19 mouse cellular contexts compared by ENCODE assay signal in the genomic region with DNA sequence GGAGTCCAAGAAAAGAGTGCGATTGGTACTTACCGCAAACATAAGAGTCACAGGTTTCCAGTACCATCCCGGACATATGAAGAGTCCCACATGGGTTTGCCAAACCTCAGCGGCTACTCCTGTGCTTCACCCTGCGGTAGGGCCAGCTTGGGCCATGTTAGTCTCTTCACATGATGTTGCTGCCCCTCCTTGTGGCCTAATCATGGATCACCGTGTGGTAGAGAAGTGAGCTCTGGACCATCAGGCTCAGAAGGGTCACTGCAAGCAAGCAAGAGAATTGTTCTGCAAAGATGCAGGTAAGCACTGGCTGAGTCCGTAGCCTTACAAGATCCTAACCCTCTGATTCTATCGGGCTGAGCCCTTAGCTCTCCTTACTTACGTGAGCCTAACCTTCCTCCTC. TPM values are rescaled to one million over a fixed set of nuclear protein-coding genes. Genes with fewer than 3 reads are reported as not detected.
DNase-seq lines count a peak whose midpoint lies in the region; ATAC-seq and TF ChIP-seq lines count a peak whose summit lies in the region.
"Had no signal": no experiment of that assay in that cellular context is flagged by ENCODE, and none has a peak within 500 bp of the region (broad histone marks: within the 10 kb centered on the region; RNA-seq: fewer than 3 reads in every experiment).

No protein-coding gene starts in this region.

- ATAC-seq in cerebellum, adult (ENCODE audit: insufficient number of reproducible peaks, low FRiP score, low TSS enrichment) = peak; percentile 23; the same call in 1 of the 2 replicates
- no peak for ATAC-seq in liver, embryonic 12.5 days
- ATAC-seq: forebrain, embryonic 15.5 days; midbrain, embryonic 15.5 days had no signal

- TF ChIP-seq EP300 in heart, adult 2 months (IDR thresholded peaks at IDR 0.05; ENCODE audit: insufficient read depth, low read depth, low read length) = no peak

- WGBS in heart, adult 2 months = 71% methylated on average over 9 of the region's 9 CpGs
- 68% methylated on average over 9 of the region's 9 CpGs for WGBS in heart, embryonic 10.5 days
- WGBS in liver, adult 2 months = 79% methylated on average over 9 of the region's 9 CpGs
- WGBS in liver, embryonic 12.5 days (ENCODE audit: insufficient replicate concordance) = 65% methylated on average over 9 of the region's 9 CpGs

- H3K4me1 ChIP-seq in heart, adult 2 months (ENCODE audit: control insufficient read depth, insufficient read depth, low read length) = no peaks in the 10 kb centered on the region
- H3K4me1 ChIP-seq in heart, embryonic 10.5 days = peaks cover 13% of the 10 kb centered on the region; the same call in 1 of the 2 replicates
- H3K4me1 ChIP-seq in liver, adult 2 months (ENCODE audit: control insufficient read depth, insufficient read depth, low read length) = no peaks in the 10 kb centered on the region
- no peaks in the 10 kb centered on the region for H3K4me1 ChIP-seq in liver, embryonic 12.5 days
- H3K4me1 ChIP-seq: forebrain, embryonic 15.5 days; hindbrain, embryonic 15.5 days; midbrain, embryonic 15.5 days had no signal

- H3K4me3 ChIP-seq in heart, adult 2 months = no peak overlapping the region
- no peak overlapping the region for H3K4me3 ChIP-seq in heart, embryonic 10.5 days
- H3K4me3 ChIP-seq in liver, adult 2 months (ENCODE audit: insufficient read depth, low read depth, low read length) = no peak overlapping the region
- H3K4me3 ChIP-seq in liver, embryonic 12.5 days = no peak overlapping the region
- H3K4me3 ChIP-seq: erythroblast, embryonic 14.5 days; forebrain, embryonic 15.5 days; hindbrain, embryonic 15.5 days; midbrain, embryonic 15.5 days had no signal

- no peak overlapping the region for H3K27ac ChIP-seq in heart, adult 2 months
- H3K27ac ChIP-seq in heart, embryonic 10.5 days = no peak overlapping the region
- H3K27ac ChIP-seq in liver, adult 2 months (replicated peaks; ENCODE audit: insufficient read depth, low read depth, low read length) = no peak overlapping the region
- no peak overlapping the region for H3K27ac ChIP-seq in liver, embryonic 12.5 days
- H3K27ac ChIP-seq: forebrain, embryonic 15.5 days; hindbrain, embryonic 15.5 days; midbrain, embryonic 15.5 days had no signal

- no peaks in the 10 kb centered on the region for H3K27me3 ChIP-seq in heart, adult 2 months (ENCODE audit: control insufficient read depth, insufficient read depth, low read length)
- no peaks in the 10 kb centered on the region for H3K27me3 ChIP-seq in heart, embryonic 10.5 days (ENCODE audit: insufficient read depth, poor library complexity, severe bottlenecking)
- no peaks in the 10 kb centered on the region for H3K27me3 ChIP-seq in liver, adult 2 months (ENCODE audit: control insufficient read depth, insufficient read depth, low read length)
- H3K27me3 ChIP-seq in liver, embryonic 12.5 days (replicated peaks) = no peaks in the 10 kb centered on the region
- H3K27me3 ChIP-seq: forebrain, embryonic 15.5 days; hindbrain, embryonic 15.5 days; midbrain, embryonic 15.5 days had no signal

- no peak overlapping the region for H3K9ac ChIP-seq in heart, adult 2 months (ENCODE audit: low read depth, low read length)
- H3K9ac ChIP-seq in liver, adult 2 months (ENCODE audit: low read depth, low read length) = no peak overlapping the region
- no peak overlapping the region for H3K9ac ChIP-seq in liver, embryonic 12.5 days
- H3K9ac ChIP-seq: forebrain, embryonic 15.5 days; hindbrain, embryonic 15.5 days; midbrain, embryonic 15.5 days had no signal

- no peak overlapping the region for H3K4me2 ChIP-seq in liver, embryonic 12.5 days
- H3K4me2 ChIP-seq: forebrain, embryonic 15.5 days; hindbrain, embryonic 15.5 days; midbrain, embryonic 15.5 days had no signal

- no peak for DNase-seq in cerebellum, postnatal 25 days
- DNase-seq in heart, adult 2 months = no peak
- DNase-seq in heart, embryonic 10.5 days (ENCODE audit: low spot score) = no peak
- no peak for DNase-seq in liver, adult 2 months (ENCODE audit: extremely low read depth, low read depth, low spot score)
- peak; percentile 35 for DNase-seq in brain, adult 2 months (ENCODE audit: low read depth, low spot score)
- no peak for DNase-seq in urinary bladder, postnatal 36 days (ENCODE audit: low spot score in 2 of 2)
- DNase-seq: adrenal gland, adult 2 months; cerebellum, adult 8-10 months; kidney, adult 2 months; lung, adult 2 months; spleen, adult 18-20 months; thymus, postnatal 14 days had no signal

- no peaks in the 10 kb centered on the region for H3K9me3 ChIP-seq in heart, embryonic 10.5 days
- H3K9me3 ChIP-seq in liver, embryonic 12.5 days (replicated peaks) = no peaks in the 10 kb centered on the region
- H3K9me3 ChIP-seq: forebrain, embryonic 15.5 days; hindbrain, embryonic 15.5 days; midbrain, embryonic 15.5 days had no signal

- H3K36me3 ChIP-seq in heart, adult 2 months (ENCODE audit: control insufficient read depth, insufficient read depth, low read length) = no peaks in the 10 kb centered on the region
- no peaks in the 10 kb centered on the region for H3K36me3 ChIP-seq in heart, embryonic 10.5 days
- no peaks in the 10 kb centered on the region for H3K36me3 ChIP-seq in liver, adult 2 months (ENCODE audit: control insufficient read depth, insufficient read depth, low read length)
- H3K36me3 ChIP-seq in liver, embryonic 12.5 days = no peaks in the 10 kb centered on the region
- H3K36me3 ChIP-seq: forebrain, embryonic 15.5 days; hindbrain, embryonic 15.5 days; midbrain, embryonic 15.5 days had no signal

- no peak for TF ChIP-seq POLR2A in heart, adult 2 months (IDR thresholded peaks at IDR 0.05; ENCODE audit: insufficient read depth, low read depth, low read length)
- TF ChIP-seq POLR2A in liver, adult 2 months (IDR thresholded peaks at IDR 0.05; ENCODE audit: extremely low read depth, insufficient read depth, low read length) = no peak

- intact Hi-C loops in heart, adult 2 months (cut with DNase I) = no loop called here

- no peaks in the 10 kb centered on the region for H3K79me2 ChIP-seq in heart, adult 2 months (replicated peaks; ENCODE audit: control insufficient read depth, insufficient read depth, low read length)
- no peaks in the 10 kb centered on the region for H3K79me2 ChIP-seq in liver, adult 2 months (ENCODE audit: control insufficient read depth, insufficient read depth, low read length)

- TF ChIP-seq CTCF in heart, adult 2 months (IDR thresholded peaks at IDR 0.05) = peak; percentile 47
- 0 out of 2 replicates have a peak, but pooled peaks have one; percentile 9 for TF ChIP-seq CTCF in liver, adult 2 months (IDR thresholded peaks at IDR 0.05; ENCODE audit: low read depth, low read length)

RNA-seq across cellular contexts. Expression of gene Cbln1, which starts 22.5 kb away (rescaled TPM):
- under 1 TPM; 0.34 to 0.98 TPM for total RNA-seq in heart, adult 2 months (2021)
- polyA plus RNA-seq in heart, adult 2 months (2012; rRNA removed) = 0.64 and 1.1 TPM in 2 replicates
- 0.16 and 0.85 TPM in 2 replicates for polyA plus RNA-seq in heart, embryonic 10.5 days (2016; fragmentation: Nextera tagmentation; extraction: Ambion mirVana)
- 0.07 TPM in 1 of 2 replicates, not detected in the other for total RNA-seq in liver, adult 2 months (2014; rRNA removed)
- not detected in 2 replicates for polyA plus RNA-seq in liver, adult 2 months (2012; rRNA removed)
- polyA plus RNA-seq in liver, embryonic 12.5 days (2016; fragmentation: Nextera tagmentation; extraction: Ambion mirVana) = not detected in 2 replicates
- total RNA-seq: megakaryocyte progenitor cell, adult 5-6 weeks had no signal
- polyA plus RNA-seq: erythroblast, embryonic 14.5 days; lung, adult 2 months had no signal
